Comparison of ENCODE assay signal across 15 mouse cellular contexts in genomic region chr12:28238016-28238415, GRCm38 (mm10).
DNase-seq lines count a peak whose midpoint lies in the region.
"Had no signal": no experiment of that assay in that cellular context is flagged by ENCODE, and none has a peak within 500 bp of the region (broad histone marks: within the 10 kb centered on the region; RNA-seq: fewer than 3 reads in every experiment).

No protein-coding gene starts in this region.

- DNase-seq in adrenal gland, adult (ENCODE audit: inconsistent age in 2 of 2, low spot score in 1 of 2): peak; percentile 19 to 35
- no peak for DNase-seq in adrenal gland, adult 8-10 months
- DNase-seq in left cerebral cortex, adult 18-20 months (ENCODE audit: low spot score in 2 of 2): peak; percentile 50 to 65
- no peak for DNase-seq in left cerebral cortex, postnatal 10 days (ENCODE audit: extremely low spot score in 1 of 2, low spot score in 2 of 2)
- DNase-seq in layer of hippocampus, adult 9-10 months (ENCODE audit: low spot score): peak; percentile 26
- DNase-seq in right cerebral cortex, postnatal 36 days (ENCODE audit: low spot score in 2 of 2): peak; percentile 30 to 45
- no peak for DNase-seq in spleen, postnatal 14 days (ENCODE audit: low spot score in 2 of 2)
- DNase-seq in testis, postnatal 14 days (ENCODE audit: low spot score): no peak
- DNase-seq: adrenal gland, postnatal 36 days; cerebellum, adult 2 months; kidney, postnatal 36 days; lung, adult 18-20 months; lung, postnatal 14 days; midbrain, embryonic 14.5 days; thymus, postnatal 36 days had no signal

- intact Hi-C loops in left cerebral cortex, postnatal 10 days (cut with DNase I): no loop called here

Comparison
In these comparisons a context has a peak if more than half of its experiments do, and no peak if none do; other contexts are left out.
1. DNase-seq: peak in adrenal gland, adult (2 of 2), left cerebral cortex, adult 18-20 months (2 of 2), layer of hippocampus, adult 9-10 months (single experiment) and right cerebral cortex, postnatal 36 days (2 of 2); none in adrenal gland, adult 8-10 months (single experiment), left cerebral cortex, postnatal 10 days (0 of 2), spleen, postnatal 14 days (0 of 2) and testis, postnatal 14 days (single experiment).